Mouse (Mus musculus): ENCODE measurements around the gene Glp2r. TPM values are rescaled to one million over a fixed set of nuclear protein-coding genes. Genes with fewer than 3 reads are reported as not detected.

The Glp2r gene
- total and polyA plus RNA-seq, 2 experiments: under 0.01 TPM; not detected in 1

GRCm38 (mm10) chr11:67772577-67772976, 1.6 kb upstream of the Glp2r start:
- no peak overlapping the region for H3K27ac ChIP-seq (replicated peaks; ENCODE audit: insufficient read depth, low read depth, low read length)

DNA sequence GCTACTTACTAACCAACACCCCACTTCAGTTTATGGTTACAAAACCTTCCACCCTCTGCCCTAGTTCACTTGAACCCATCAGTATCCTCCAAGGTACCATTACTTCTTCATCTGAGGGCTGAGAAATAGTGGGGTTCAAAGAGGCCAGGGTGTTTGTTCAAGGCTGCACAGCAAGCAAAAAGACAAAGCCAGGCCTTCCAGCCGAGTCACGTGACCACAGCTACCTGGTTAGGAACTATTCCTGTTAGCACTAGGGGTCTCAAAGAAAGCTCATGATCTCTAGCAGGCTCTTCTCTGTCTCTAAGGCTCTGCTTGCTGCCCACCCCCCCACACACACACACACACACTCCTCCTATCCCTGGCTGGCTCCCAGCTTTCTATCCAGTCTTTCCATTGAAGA, 738 bp upstream of the Glp2r start:
- Histone ChIP-seq H3K9ac (ENCODE audit: low read depth, low read length) (no peak overlapping the region), H3K4me1 (ENCODE audit: control insufficient read depth, insufficient read depth, low read length) (no peaks in the 10 kb centered on the region), H3K27me3 (ENCODE audit: control insufficient read depth, insufficient read depth, low read length) (no peaks in the 10 kb centered on the region), H3K27ac (replicated peaks; ENCODE audit: insufficient read depth, low read depth, low read length) (no peak overlapping the region), H3K36me3 (ENCODE audit: control insufficient read depth, insufficient read depth, low read length) (no peaks in the 10 kb centered on the region), H3K4me3 (ENCODE audit: insufficient read depth, low read depth, low read length) (no peak overlapping the region), H3K79me2 (ENCODE audit: control insufficient read depth, insufficient read depth, low read length) (no peaks in the 10 kb centered on the region)
- WGBS: 59% methylated on average over 2 of the region's 2 CpGs
- no peak for TF ChIP-seq POLR2A (IDR thresholded peaks at IDR 0.05; ENCODE audit: extremely low read depth, insufficient read depth, low read length)
- no peak for TF ChIP-seq CTCF (IDR thresholded peaks at IDR 0.05; ENCODE audit: low read depth, low read length)
- no peak for DNase-seq (ENCODE audit: extremely low read depth, low read depth, low spot score)

More at GRCm38 (mm10) chr11:67772577-67772976, 1.6 kb upstream of the Glp2r start:
- TF ChIP-seq CTCF (IDR thresholded peaks at IDR 0.05; ENCODE audit: low read depth, low read length) (no peak), POLR2A (IDR thresholded peaks at IDR 0.05; ENCODE audit: extremely low read depth, insufficient read depth, low read length) (no peak)
- Histone ChIP-seq H3K9ac (ENCODE audit: low read depth, low read length) (no peak overlapping the region), H3K79me2 (ENCODE audit: control insufficient read depth, insufficient read depth, low read length) (no peaks in the 10 kb centered on the region), H3K27me3 (ENCODE audit: control insufficient read depth, insufficient read depth, low read length) (no peaks in the 10 kb centered on the region), H3K4me1 (ENCODE audit: control insufficient read depth, insufficient read depth, low read length) (no peaks in the 10 kb centered on the region), H3K4me3 (ENCODE audit: insufficient read depth, low read depth, low read length) (no peak overlapping the region), H3K36me3 (ENCODE audit: control insufficient read depth, insufficient read depth, low read length) (no peaks in the 10 kb centered on the region)
- peak; percentile 8 for DNase-seq (ENCODE audit: extremely low read depth, low read depth, low spot score)
- 25% methylated on average over 8 of the region's 8 CpGs for WGBS

- WGBS: 54% methylated on average over 15 of the region's 15 CpGs
Observed at GRCm38 (mm10) chr11:67757373-67758167, 13.4 kb downstream of the Glp2r start.

DNA sequence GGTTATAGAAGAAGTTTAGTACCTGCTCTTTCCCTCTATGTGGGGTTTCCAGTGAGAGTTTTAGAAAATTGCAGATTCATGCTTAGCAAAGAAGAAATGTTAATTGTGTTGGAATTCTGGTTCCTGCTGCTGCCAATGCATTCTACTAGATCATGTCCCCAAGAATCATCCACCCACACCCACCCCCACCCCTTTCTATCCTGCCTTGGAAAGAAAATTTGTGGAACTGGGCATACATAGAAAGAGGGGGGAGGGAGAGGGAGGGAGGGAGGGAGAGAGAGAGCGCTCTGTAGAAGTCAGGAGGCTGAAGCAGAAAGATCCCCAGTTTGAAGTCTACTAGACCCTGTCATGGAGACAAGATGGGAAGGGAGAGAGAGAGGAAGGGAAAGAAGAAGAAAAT, 14.7 kb downstream of the Glp2r start:
- 100% methylated on average over 1 of the region's 1 CpGs for WGBS
- no peak for DNase-seq (ENCODE audit: extremely low read depth, low read depth, low spot score)
- H3K36me3 ChIP-seq (ENCODE audit: control insufficient read depth, insufficient read depth, low read length): no peaks in the 10 kb centered on the region

More at GRCm38 (mm10) chr11:67757373-67758167, 13.4 kb downstream of the Glp2r start:
- Histone ChIP-seq H3K36me3 (ENCODE audit: control insufficient read depth, insufficient read depth, low read length) (no peaks in the 10 kb centered on the region), H3K9ac (ENCODE audit: low read depth, low read length) (no peak overlapping the region), H3K79me2 (ENCODE audit: control insufficient read depth, insufficient read depth, low read length) (no peaks in the 10 kb centered on the region), H3K27ac (replicated peaks; ENCODE audit: insufficient read depth, low read depth, low read length) (no peak overlapping the region), H3K4me3 (ENCODE audit: insufficient read depth, low read depth, low read length) (no peak overlapping the region), H3K27me3 (ENCODE audit: control insufficient read depth, insufficient read depth, low read length) (no peaks in the 10 kb centered on the region), H3K4me1 (ENCODE audit: control insufficient read depth, insufficient read depth, low read length) (no peaks in the 10 kb centered on the region)
- peak; percentile 44 for DNase-seq (ENCODE audit: extremely low read depth, low read depth, low spot score)
- TF ChIP-seq CTCF (IDR thresholded peaks at IDR 0.05; ENCODE audit: low read depth, low read length) (no peak), POLR2A (IDR thresholded peaks at IDR 0.05; ENCODE audit: extremely low read depth, insufficient read depth, low read length) (no peak)

DNA sequence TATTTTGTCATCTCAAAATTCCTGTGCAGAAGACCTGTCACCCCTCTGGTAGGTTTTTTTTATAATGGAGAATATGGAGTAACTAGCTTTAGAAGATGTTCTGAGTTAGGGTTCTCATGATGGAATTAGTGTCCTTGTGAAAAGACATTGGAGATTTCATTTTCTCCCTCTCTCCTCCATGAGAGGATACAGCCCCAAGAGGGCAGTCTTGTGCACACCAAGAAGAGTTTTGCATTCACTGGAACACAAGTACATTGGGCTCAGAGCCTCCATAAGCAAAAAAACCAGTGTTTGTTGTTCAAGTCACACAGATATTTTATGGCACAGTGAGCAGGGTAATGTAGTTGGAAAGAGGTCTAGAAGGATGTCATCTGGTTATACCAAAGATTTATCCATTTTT, 29.4 kb downstream of the Glp2r start:
- H3K79me2 ChIP-seq (ENCODE audit: control insufficient read depth, insufficient read depth, low read length): no peaks in the 10 kb centered on the region
- H3K9ac ChIP-seq (ENCODE audit: low read depth, low read length): no peak overlapping the region
- no peak overlapping the region for H3K27ac ChIP-seq (replicated peaks; ENCODE audit: insufficient read depth, low read depth, low read length)
- TF ChIP-seq POLR2A (IDR thresholded peaks at IDR 0.05; ENCODE audit: extremely low read depth, insufficient read depth, low read length): no peak
- no peak for TF ChIP-seq CTCF (IDR thresholded peaks at IDR 0.05; ENCODE audit: low read depth, low read length)
- no peaks in the 10 kb centered on the region for H3K36me3 ChIP-seq (ENCODE audit: control insufficient read depth, insufficient read depth, low read length)
- no peaks in the 10 kb centered on the region for H3K27me3 ChIP-seq (ENCODE audit: control insufficient read depth, insufficient read depth, low read length)
- no peak overlapping the region for H3K4me3 ChIP-seq (ENCODE audit: insufficient read depth, low read depth, low read length)
- DNase-seq (ENCODE audit: extremely low read depth, low read depth, low spot score): no peak
- H3K4me1 ChIP-seq (ENCODE audit: control insufficient read depth, insufficient read depth, low read length): no peaks in the 10 kb centered on the region

More for the DNA sequence above, 14.7 kb downstream of the Glp2r start:
- TF ChIP-seq CTCF (IDR thresholded peaks at IDR 0.05; ENCODE audit: low read depth, low read length): no peak
- TF ChIP-seq POLR2A (IDR thresholded peaks at IDR 0.05; ENCODE audit: extremely low read depth, insufficient read depth, low read length): no peak
- H3K4me3 ChIP-seq (ENCODE audit: insufficient read depth, low read depth, low read length): no peak overlapping the region
- no peaks in the 10 kb centered on the region for H3K79me2 ChIP-seq (ENCODE audit: control insufficient read depth, insufficient read depth, low read length)
- no peaks in the 10 kb centered on the region for H3K4me1 ChIP-seq (ENCODE audit: control insufficient read depth, insufficient read depth, low read length)
- H3K9ac ChIP-seq (ENCODE audit: low read depth, low read length): no peak overlapping the region
- no peak overlapping the region for H3K27ac ChIP-seq (replicated peaks; ENCODE audit: insufficient read depth, low read depth, low read length)
- no peaks in the 10 kb centered on the region for H3K27me3 ChIP-seq (ENCODE audit: control insufficient read depth, insufficient read depth, low read length)

GRCm38 (mm10) chr11:67738846-67739490, 32.0 kb downstream of the Glp2r start:
- Histone ChIP-seq H3K79me2 (ENCODE audit: control insufficient read depth, insufficient read depth, low read length) (no peaks in the 10 kb centered on the region), H3K27ac (replicated peaks; ENCODE audit: insufficient read depth, low read depth, low read length) (no peak overlapping the region), H3K4me1 (ENCODE audit: control insufficient read depth, insufficient read depth, low read length) (no peaks in the 10 kb centered on the region), H3K4me3 (ENCODE audit: insufficient read depth, low read depth, low read length) (no peak overlapping the region), H3K9ac (ENCODE audit: low read depth, low read length) (no peak overlapping the region), H3K36me3 (ENCODE audit: control insufficient read depth, insufficient read depth, low read length) (no peaks in the 10 kb centered on the region), H3K27me3 (ENCODE audit: control insufficient read depth, insufficient read depth, low read length) (no peaks in the 10 kb centered on the region)
- TF ChIP-seq CTCF (IDR thresholded peaks at IDR 0.05; ENCODE audit: low read depth, low read length) (no peak), POLR2A (IDR thresholded peaks at IDR 0.05; ENCODE audit: extremely low read depth, insufficient read depth, low read length) (no peak)
- no peak for DNase-seq (ENCODE audit: extremely low read depth, low read depth, low spot score)
- 89% methylated on average over 5 of the region's 5 CpGs for WGBS
